Mouse (Mus musculus) midbrain, embryonic 11.5 days (tissue): ENCODE measurements around the gene Arhgdia. TPM values are rescaled to one million over a fixed set of nuclear protein-coding genes. Genes with fewer than 3 reads are reported as not detected.

Source experiments
- ATAC-seq: fragments of 200-750 bp; cut with Nextera tagmentation; 2 replicates; pipeline ENCODE4 v1.8.0; 2017; ENCODE audit warnings: moderate TSS enrichment, moderate library complexity; ENCODE audit not compliant: low FRiP score
- DNase-seq: peaks from one replicate; pipeline ENCODE4 v3.0.0; 2015; ENCODE audit warnings: low spot score; ENCODE audit errors: missing footprints
- H3K27ac ChIP-seq: fragments of 300-500 bp; sonication (generic); 2 replicates; pipeline ENCODE4 v1.5.1; 2014; ENCODE audit warnings: low read depth, low read length
- H3K27me3 ChIP-seq: fragments of 300-500 bp; sonication (generic); 2 replicates; pipeline ENCODE4 v1.6.1; 2014; ENCODE audit warnings: mild to moderate bottlenecking, low read length, moderate library complexity, mixed read lengths; ENCODE audit not compliant: control insufficient read depth, insufficient read depth
- H3K36me3 ChIP-seq: fragments of 300-500 bp; sonication (generic); 2 replicates; pipeline ENCODE4 v1.6.1; 2014; ENCODE audit warnings: mild to moderate bottlenecking, low read length, moderate library complexity, mixed read lengths; ENCODE audit not compliant: control insufficient read depth, insufficient read depth
- H3K4me1 ChIP-seq: fragments of 300-500 bp; sonication (generic); 2 replicates; pipeline ENCODE4 v1.6.1; 2014; ENCODE audit warnings: low read length; ENCODE audit not compliant: control insufficient read depth, insufficient read depth
- H3K4me2 ChIP-seq: fragments of 300-500 bp; sonication (generic); 2 replicates; pipeline ENCODE4 v1.6.1; 2014; ENCODE audit warnings: mild to moderate bottlenecking, moderate library complexity
- H3K4me3 ChIP-seq: fragments of 300-500 bp; sonication (generic); 2 replicates; pipeline ENCODE4 v1.5.1; 2014; ENCODE audit warnings: low read depth, low read length
- H3K9ac ChIP-seq: fragments of 300-500 bp; sonication (generic); 2 replicates; pipeline ENCODE4 v1.6.1; 2014; ENCODE audit warnings: low read length
- H3K9me3 ChIP-seq: fragments of 300-500 bp; sonication (generic); 2 replicates; pipeline ENCODE4 v1.6.1; 2016; ENCODE audit warnings: low read length; ENCODE audit not compliant: control insufficient read depth
- WGBS: fragments of 180-500 bp; shearing (Covaris S2); extraction: QIAGEN DNeasy Blood & Tissue Kit; methylation state at CpG from one replicate; pipeline ENCODE4 v1.1.7; 2014; 5-methylcytosine and 5-hydroxymethylcytosine counted together
- polyA plus RNA-seq: library from polyadenylated mRNA; unstranded; fragments of >200 nt; fragmentation: Nextera tagmentation; extraction: Ambion mirVana; gene quantifications from 2 replicates; pipeline ENCODE4 v1.2.1, GENCODE M21; 2014

Gene Arhgdia
- polyA plus RNA-seq, 1 experiment from 2014 or later: 583 TPM

DNA sequence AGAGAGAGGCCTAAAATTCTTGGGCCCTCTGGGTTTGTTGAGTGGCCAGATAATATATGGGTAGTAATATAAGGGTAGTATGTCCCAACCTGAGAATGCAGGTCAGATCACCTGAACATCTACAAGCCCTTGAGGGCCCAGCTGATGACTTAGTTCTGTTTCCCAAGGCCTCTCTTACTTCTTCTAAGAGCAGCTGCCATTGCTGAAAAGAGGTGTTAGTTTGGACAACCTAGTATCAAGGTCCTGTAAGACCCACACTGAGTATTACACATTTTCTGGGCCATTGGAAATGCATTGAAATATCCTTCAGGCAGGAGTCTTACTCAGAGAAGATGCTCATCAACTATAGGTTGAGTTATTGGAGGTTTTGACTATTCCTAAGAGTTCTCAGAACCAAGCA, 5.5 kb downstream of the Arhgdia start:
- no peaks in the 10 kb centered on the region for H3K27me3 ChIP-seq
- H3K36me3 ChIP-seq: peaks cover 23% of the 10 kb centered on the region
- peaks cover 27% of the 10 kb centered on the region for H3K4me1 ChIP-seq
- ATAC-seq (no peak), DNase-seq (no peak)
- H3K9me3 ChIP-seq: no peaks in the 10 kb centered on the region
- no peak overlapping the region for H3K27ac ChIP-seq
- no peak overlapping the region for H3K9ac ChIP-seq
- H3K4me3 ChIP-seq: no peak overlapping the region
- H3K4me2 ChIP-seq: no peak overlapping the region

DNA sequence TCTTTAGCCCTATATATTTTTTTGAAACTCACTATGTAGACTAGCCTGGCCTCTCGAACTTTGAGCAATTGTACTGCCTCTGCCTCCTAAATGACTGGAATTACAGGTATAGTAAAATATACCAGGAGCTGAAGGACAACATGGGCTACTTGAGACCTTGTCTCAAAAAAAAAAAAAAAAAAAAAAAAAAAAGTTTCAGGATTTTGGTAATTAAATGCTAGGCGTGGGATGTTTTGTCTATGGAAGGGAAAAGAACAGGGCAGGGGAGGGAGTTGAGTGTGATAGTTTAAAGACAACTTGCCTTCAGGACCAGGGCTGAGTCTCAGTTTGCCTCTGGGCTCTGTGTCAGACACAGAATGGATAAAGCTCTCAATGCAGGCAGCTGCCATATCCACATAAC, 6.4 kb downstream of the Arhgdia start:
- H3K27ac ChIP-seq: no peak overlapping the region
- no peaks in the 10 kb centered on the region for H3K9me3 ChIP-seq
- no peak for ATAC-seq
- H3K27me3 ChIP-seq: no peaks in the 10 kb centered on the region
- H3K36me3 ChIP-seq: peaks cover 30% of the 10 kb centered on the region
- H3K9ac ChIP-seq: no peak overlapping the region
- no peak overlapping the region for H3K4me2 ChIP-seq
- peaks cover 20% of the 10 kb centered on the region for H3K4me1 ChIP-seq
- WGBS: 80% methylated on average over 2 of the region's 2 CpGs
- H3K4me3 ChIP-seq: no peak overlapping the region
- no peak for DNase-seq

DNA sequence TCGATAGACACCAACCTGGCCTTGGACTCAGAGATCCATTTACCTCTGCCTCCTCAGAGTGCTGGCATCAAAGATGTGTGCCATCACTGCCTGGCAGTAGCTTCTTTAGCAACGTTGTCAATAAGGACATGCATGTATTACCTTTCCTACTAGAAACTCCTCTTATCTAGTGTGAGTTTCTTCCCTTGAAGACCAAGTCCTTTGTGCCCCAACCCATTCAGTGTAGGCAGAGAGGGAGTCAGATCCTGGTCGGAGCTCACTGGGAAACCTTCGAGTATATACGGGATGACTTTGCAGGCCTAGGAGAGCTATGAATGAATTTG, 7.2 kb downstream of the Arhgdia start:
- Histone ChIP-seq H3K4me1 (peaks cover 12% of the 10 kb centered on the region), H3K27ac (no peak overlapping the region), H3K4me2 (peak overlapping the region; percentile 57), H3K9me3 (no peaks in the 10 kb centered on the region), H3K4me3 (peak overlapping the region; percentile 97), H3K36me3 (peaks cover 29% of the 10 kb centered on the region), H3K9ac (peak overlapping the region; percentile 96; the same call in 1 of the 2 replicates), H3K27me3 (no peaks in the 10 kb centered on the region)
- ATAC-seq (no peak), DNase-seq (no peak)
- WGBS: 50% methylated on average over 5 of the region's 5 CpGs

DNA sequence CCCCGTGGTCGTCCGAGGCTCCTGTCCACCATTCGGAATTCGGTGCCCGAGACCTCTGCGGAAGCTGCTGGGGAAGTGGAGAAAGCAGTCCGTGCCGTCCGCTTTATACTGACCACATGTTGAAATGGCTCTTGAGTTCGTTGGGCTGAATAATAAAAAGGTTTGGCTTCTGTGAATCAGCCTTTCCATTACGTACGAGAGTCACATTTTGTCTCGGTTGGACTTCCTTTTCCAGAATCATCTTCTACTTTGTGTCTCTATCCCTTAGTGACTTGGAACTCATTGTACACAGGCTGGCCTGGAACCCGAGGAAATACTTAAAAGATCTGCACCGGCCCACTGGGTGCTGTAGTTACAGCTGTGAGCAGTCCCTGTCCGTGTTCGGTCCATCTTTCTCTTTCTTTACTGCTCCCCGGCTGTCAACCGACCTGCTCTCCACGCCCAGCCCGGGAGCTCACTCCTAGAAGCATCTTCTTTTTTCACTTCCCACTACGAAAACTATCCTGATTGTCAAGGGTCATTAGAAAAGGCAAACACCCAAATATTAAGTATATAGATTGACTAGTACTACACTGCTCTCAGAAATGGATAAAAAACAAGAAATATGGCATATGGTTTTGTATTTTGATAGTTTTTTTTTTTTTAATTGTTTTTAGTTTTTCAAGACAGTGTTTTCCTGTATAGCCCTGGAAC, 7.7 kb downstream of the Arhgdia start:
- Histone ChIP-seq H3K36me3 (peaks cover 24% of the 10 kb centered on the region), H3K4me1 (peaks cover 12% of the 10 kb centered on the region), H3K27me3 (no peaks in the 10 kb centered on the region), H3K4me3 (peak overlapping the region; percentile 97), H3K9me3 (no peaks in the 10 kb centered on the region), H3K27ac (peak overlapping the region; percentile 89), H3K4me2 (peak overlapping the region; percentile 57), H3K9ac (peak overlapping the region; percentile 96)
- under 1% methylated on average over 23 of the region's 23 CpGs for WGBS
- no peak for DNase-seq
- ATAC-seq: peak; percentile 33; the same call in 1 of the 2 replicates

DNA sequence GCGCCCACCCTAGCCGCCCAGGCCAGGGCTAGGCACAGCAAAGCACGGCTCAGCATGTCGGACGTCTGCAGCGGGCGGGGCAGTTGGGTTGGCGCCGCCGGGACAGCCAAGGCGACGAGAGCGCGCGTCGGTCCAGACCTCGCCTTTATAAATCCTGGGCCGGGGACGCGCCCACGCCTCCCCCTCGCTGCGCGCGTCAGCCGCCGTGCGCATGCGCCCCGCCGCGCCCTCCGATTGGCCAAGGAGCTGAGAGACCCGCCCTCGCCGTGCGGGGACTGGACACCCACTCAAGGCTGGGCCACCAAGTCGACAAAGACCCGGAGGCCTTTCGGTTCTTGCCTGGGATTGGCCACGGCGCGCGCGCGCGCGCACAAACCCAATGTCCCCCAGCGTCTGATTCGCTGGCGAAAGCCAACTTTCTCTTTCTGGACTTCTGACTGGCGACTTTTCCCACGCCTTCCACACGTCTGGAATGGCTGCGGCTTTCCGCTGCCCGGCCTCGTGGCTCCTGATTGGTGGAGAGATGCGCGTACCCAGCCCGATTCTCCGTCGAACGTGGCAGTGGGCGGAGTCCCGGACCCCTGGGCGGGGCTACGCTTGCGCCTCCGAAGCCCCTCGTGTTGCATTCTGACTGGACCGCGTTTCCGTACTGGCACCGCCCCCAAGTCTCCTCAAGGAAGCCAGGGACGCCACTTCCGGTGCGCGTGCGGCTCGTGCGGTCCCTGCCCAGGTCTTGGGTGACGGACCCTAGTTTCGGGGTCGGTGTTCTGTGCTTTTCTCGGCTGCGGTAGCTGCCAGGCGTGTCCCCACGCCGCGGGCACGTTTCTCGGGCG, 8.5 kb downstream of the Arhgdia start, which contains the start of gene P4hb:
Gene P4hb, minus strand, starts transcription at position 502 of the 833 bp plus-strand sequence.
- peak within 1 kb of the TSS; percentile 89 for H3K27ac ChIP-seq
- peaks cover 12% of the 10 kb centered on the region for H3K4me1 ChIP-seq
- H3K27me3 ChIP-seq: no peaks in the 10 kb centered on the region
- peak within 1 kb of the TSS; percentile 57 for H3K4me2 ChIP-seq
- no peaks in the 10 kb centered on the region for H3K9me3 ChIP-seq
- under 1% methylated on average over 93 of the region's 94 CpGs for WGBS
- peak; percentile 100 for DNase-seq
- ATAC-seq: peak; percentile 97
- peak within 1 kb of the TSS; percentile 96 for H3K9ac ChIP-seq
- peak within 1 kb of the TSS; percentile 97 for H3K4me3 ChIP-seq
- H3K36me3 ChIP-seq: peaks cover 24% of the 10 kb centered on the region

DNA sequence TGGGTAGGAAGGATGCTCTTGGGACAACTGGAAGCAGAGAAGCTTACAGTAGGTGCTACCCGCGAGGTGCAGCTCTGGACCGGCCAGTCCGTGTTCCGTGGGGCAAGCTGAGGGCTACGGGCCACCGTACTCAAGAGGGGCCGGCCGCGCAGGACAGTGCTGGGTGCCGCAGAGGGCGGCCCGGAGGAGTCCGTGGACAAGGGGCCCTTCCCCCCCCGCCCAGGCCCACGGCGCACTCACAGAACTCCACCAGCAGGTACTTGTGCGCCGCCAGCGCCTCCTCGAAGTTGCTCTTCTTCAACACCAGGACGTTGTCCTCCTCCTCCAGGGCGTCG, 9.0 kb downstream of the Arhgdia start:
- peak; percentile 54 for ATAC-seq
- WGBS: under 1% methylated on average over 21 of the region's 24 CpGs

DNA sequence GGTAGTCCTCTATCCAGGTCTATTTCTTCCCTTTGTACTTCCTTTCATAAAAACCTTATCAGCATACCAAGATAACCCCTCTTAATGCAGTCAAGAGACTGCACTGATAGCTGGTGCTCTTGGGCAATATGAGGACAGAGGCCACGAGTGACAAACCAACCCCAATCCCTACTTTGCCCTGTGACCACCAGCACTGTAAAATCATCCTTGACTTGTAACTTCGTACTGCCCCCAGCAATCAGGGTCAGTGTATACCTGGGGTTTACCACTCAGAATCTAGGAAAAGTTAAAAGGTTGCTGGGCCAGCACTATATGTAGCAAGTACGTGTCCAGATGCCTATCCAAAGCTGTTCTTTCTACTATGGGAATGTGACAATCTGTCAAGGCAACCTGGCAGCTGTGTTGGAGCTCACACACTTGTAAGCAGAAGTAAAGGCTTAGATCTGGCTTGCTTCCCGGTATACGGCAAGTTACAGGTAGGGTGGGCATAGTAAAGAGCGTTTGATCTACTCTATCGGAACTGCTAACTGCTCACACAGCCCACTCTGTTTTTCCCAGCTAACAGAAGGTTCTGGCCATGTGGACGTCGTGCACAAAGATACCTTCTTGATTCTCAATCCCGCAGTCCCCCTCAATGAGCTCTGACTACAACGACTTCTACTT, 9.5 kb downstream of the Arhgdia start:
- no peaks in the 10 kb centered on the region for H3K9me3 ChIP-seq
- H3K9ac ChIP-seq: peak overlapping the region; percentile 96
- H3K27ac ChIP-seq: peak overlapping the region; percentile 89; the same call in 1 of the 2 replicates
- WGBS: 21% methylated on average over 11 of the region's 11 CpGs
- peaks cover 12% of the 10 kb centered on the region for H3K4me1 ChIP-seq
- peaks cover 23% of the 10 kb centered on the region for H3K36me3 ChIP-seq
- ATAC-seq: no peak
- peak overlapping the region; percentile 97 for H3K4me3 ChIP-seq
- H3K27me3 ChIP-seq: no peaks in the 10 kb centered on the region
- peak overlapping the region; percentile 57 for H3K4me2 ChIP-seq
- peak; percentile 88 for DNase-seq

More for the DNA sequence above, 9.0 kb downstream of the Arhgdia start:
- H3K4me2 ChIP-seq: peak overlapping the region; percentile 57
- peak overlapping the region; percentile 97 for H3K4me3 ChIP-seq
- H3K4me1 ChIP-seq: peaks cover 12% of the 10 kb centered on the region
- peaks cover 23% of the 10 kb centered on the region for H3K36me3 ChIP-seq
- peak overlapping the region; percentile 96 for H3K9ac ChIP-seq
- peak overlapping the region; percentile 89 for H3K27ac ChIP-seq
- H3K9me3 ChIP-seq: no peaks in the 10 kb centered on the region
- H3K27me3 ChIP-seq: no peaks in the 10 kb centered on the region
- DNase-seq: no peak

DNA sequence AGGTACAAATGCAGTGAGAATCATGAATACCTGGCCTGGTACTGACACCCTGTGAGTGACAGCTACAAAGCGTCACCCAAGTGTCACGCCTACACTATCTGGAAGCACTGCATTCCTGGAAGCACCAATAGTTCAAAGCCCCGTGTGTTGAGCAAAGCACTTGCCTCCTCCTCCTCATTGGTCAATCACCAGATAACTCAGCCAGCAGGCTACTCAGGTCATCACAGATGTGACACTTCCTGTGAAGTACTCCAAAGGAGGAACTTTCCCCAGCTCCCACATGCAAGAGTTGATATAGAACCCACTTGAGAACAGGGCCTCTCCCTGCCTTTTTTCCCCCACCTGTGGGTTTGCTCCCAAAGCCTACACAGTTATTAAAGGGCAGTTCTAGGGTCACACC, 10.3 kb downstream of the Arhgdia start:
- H3K27ac ChIP-seq: no peak overlapping the region

DNA sequence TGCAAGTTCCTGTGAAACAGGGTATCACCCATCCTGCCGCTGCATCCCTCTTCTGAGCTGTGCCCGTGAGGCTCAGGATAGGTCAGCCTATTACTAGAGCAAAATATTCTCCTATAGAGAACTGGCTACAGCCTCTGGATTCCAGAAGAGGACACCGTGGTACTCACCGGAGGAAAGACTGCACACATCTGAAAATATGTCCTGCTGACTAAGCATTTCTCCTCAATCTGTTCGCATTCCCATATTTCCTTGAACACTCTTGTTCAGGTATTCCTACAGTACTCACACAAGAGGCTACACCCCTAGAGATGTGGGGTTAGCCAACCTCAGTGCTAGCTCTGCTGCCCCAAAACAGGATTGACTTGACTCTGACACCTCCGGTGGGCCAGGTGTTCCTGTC, 13.1 kb downstream of the Arhgdia start:
- Histone ChIP-seq H3K4me3 (no peak overlapping the region), H3K4me1 (peaks cover 9% of the 10 kb centered on the region), H3K36me3 (peaks cover 38% of the 10 kb centered on the region), H3K9ac (no peak overlapping the region), H3K27me3 (no peaks in the 10 kb centered on the region), H3K9me3 (no peaks in the 10 kb centered on the region), H3K27ac (no peak overlapping the region), H3K4me2 (no peak overlapping the region)
- no peak for ATAC-seq
- no peak for DNase-seq
- 96% methylated on average over 6 of the region's 6 CpGs for WGBS

More for the DNA sequence above, 10.3 kb downstream of the Arhgdia start:
- H3K9me3 ChIP-seq: no peaks in the 10 kb centered on the region
- DNase-seq (no peak), ATAC-seq (no peak)
- no peak overlapping the region for H3K9ac ChIP-seq
- peak overlapping the region; percentile 97 for H3K4me3 ChIP-seq
- peaks cover 29% of the 10 kb centered on the region for H3K36me3 ChIP-seq
- 81% methylated on average over 3 of the region's 3 CpGs for WGBS
- H3K4me2 ChIP-seq: peak overlapping the region; percentile 57
- H3K27me3 ChIP-seq: no peaks in the 10 kb centered on the region
- H3K4me1 ChIP-seq: peaks cover 12% of the 10 kb centered on the region
